Mouse (Mus musculus): ENCODE data around the gene Vps29. TPM values are rescaled to one million over a fixed set of nuclear protein-coding genes. Genes with fewer than 3 reads are reported as not detected.

The Vps29 gene
- polyA plus RNA-seq, 1 experiment, result 134 TPM

- Histone ChIP-seq H3K27ac (ENCODE audit: insufficient read depth, low read depth, low read length) (no peak overlapping the region), H3K4me3 (ENCODE audit: insufficient read depth, low read length) (no peak overlapping the region), H3K4me1 (ENCODE audit: control insufficient read depth, insufficient read depth, low read length) (peaks cover 7% of the 10 kb centered on the region)
- TF ChIP-seq POLR2A (IDR thresholded peaks at IDR 0.05; ENCODE audit: borderline replicate concordance, low read depth, low read length) (no peak), CTCF (IDR thresholded peaks at IDR 0.05; ENCODE audit: low read depth, low read length) (no peak)
Observed at GRCm38 (mm10) chr5:122405537-122405936, 51.4 kb downstream of the Vps29 start.

GRCm38 (mm10) chr5:122409692-122410645 lies 55.8 kb downstream of the Vps29 start:
- Histone ChIP-seq H3K4me1 (ENCODE audit: control insufficient read depth, insufficient read depth, low read length) (peaks cover 3% of the 10 kb centered on the region; the same call in 1 of the 2 replicates), H3K4me3 (ENCODE audit: insufficient read depth, low read length) (no peak overlapping the region), H3K27ac (ENCODE audit: insufficient read depth, low read depth, low read length) (no peak overlapping the region)
- TF ChIP-seq POLR2A (IDR thresholded peaks at IDR 0.05; ENCODE audit: borderline replicate concordance, low read depth, low read length) (no peak), CTCF (IDR thresholded peaks at IDR 0.05; ENCODE audit: low read depth, low read length) (no peak)

DNA sequence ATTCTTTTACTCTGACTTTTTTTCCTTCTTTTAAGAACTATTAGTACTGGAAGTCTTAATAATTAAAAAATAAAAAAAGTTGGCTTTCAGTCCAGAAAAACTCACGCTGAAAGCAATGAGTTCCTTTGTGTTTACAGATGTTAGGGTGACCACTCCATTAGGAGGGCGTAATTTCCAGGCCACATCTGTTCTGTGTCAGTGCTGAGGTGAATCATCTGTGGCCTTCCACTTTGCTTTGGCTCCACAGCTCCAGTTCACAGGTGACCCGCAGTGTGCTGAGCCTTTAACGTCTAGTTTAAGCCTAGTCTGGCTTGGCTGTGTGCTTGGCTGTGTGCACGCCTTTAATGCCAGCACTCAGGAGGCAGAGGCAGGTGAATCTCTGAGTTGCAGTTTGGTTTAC lies 57.7 kb downstream of the Vps29 start:
- TF ChIP-seq POLR2A (IDR thresholded peaks at IDR 0.05; ENCODE audit: borderline replicate concordance, low read depth, low read length), result no peak
- TF ChIP-seq CTCF (IDR thresholded peaks at IDR 0.05; ENCODE audit: low read depth, low read length), result no peak
- Histone ChIP-seq H3K4me1 (ENCODE audit: control insufficient read depth, insufficient read depth, low read length) (peaks cover 3% of the 10 kb centered on the region; the same call in 1 of the 2 replicates), H3K4me3 (ENCODE audit: insufficient read depth, low read length) (no peak overlapping the region), H3K27ac (ENCODE audit: insufficient read depth, low read depth, low read length) (no peak overlapping the region)

DNA sequence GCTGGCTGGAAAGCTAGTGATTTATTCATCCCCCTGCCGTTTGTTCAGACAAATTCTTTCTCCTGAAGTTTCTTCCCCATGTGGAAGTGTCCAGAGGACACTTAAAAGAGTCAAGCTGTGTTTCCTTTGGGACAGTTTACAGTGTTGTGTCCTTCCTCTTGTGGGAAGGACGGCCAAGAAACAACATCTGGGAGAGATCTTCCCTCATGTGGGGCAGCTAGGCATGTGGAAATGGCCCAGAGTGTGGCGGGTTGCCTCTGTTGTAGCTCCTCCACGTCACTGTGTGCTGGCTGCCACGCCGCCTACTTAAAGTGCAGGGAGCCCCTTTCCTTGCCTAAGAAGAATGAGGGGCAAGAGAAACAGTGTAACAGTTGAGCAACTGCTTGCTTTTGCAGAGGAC lies 58.7 kb downstream of the Vps29 start:
- Histone ChIP-seq H3K4me1 (ENCODE audit: control insufficient read depth, insufficient read depth, low read length) (peaks cover 3% of the 10 kb centered on the region; the same call in 1 of the 2 replicates), H3K4me3 (ENCODE audit: insufficient read depth, low read length) (no peak overlapping the region), H3K27ac (ENCODE audit: insufficient read depth, low read depth, low read length) (no peak overlapping the region)
- TF ChIP-seq CTCF (IDR thresholded peaks at IDR 0.05; ENCODE audit: low read depth, low read length) (no peak), POLR2A (IDR thresholded peaks at IDR 0.05; ENCODE audit: borderline replicate concordance, low read depth, low read length) (no peak)

- no peak overlapping the region for H3K27ac ChIP-seq (ENCODE audit: insufficient read depth, low read depth, low read length)
- TF ChIP-seq CTCF (IDR thresholded peaks at IDR 0.05; ENCODE audit: low read depth, low read length) (no peak), POLR2A (IDR thresholded peaks at IDR 0.05; ENCODE audit: borderline replicate concordance, low read depth, low read length) (no peak)
- H3K4me1 ChIP-seq (ENCODE audit: control insufficient read depth, insufficient read depth, low read length), result peaks cover 3% of the 10 kb centered on the region; the same call in 1 of the 2 replicates
- no peak overlapping the region for H3K4me3 ChIP-seq (ENCODE audit: insufficient read depth, low read length)
Observed at GRCm38 (mm10) chr5:122414351-122414750, 60.2 kb downstream of the Vps29 start.

Other genes with a start within 250 kb of the Vps29 start
- gene Ccdc63, start 213.5 kb upstream of the Vps29 start, polyA plus RNA-seq (2012; ENCODE audit: insufficient read depth, insufficient read length, missing spikeins), result 1.8 and 2.5 TPM in 2 replicates
- gene Ppp1cc, start 196.1 kb upstream of the Vps29 start, polyA plus RNA-seq (2012; ENCODE audit: insufficient read depth, insufficient read length, missing spikeins), result 308 and 336 TPM in 2 replicates
- 50.7 and 54.3 TPM in 2 replicates for gene Hvcn1, start 147.6 kb upstream of the Vps29 start, polyA plus RNA-seq (2012; ENCODE audit: insufficient read depth, insufficient read length, missing spikeins)
- 13.7 and 15.6 TPM in 2 replicates for gene Tctn1, start 89.9 kb upstream of the Vps29 start, polyA plus RNA-seq (2012; ENCODE audit: insufficient read depth, insufficient read length, missing spikeins)
- 12.3 and 13.5 TPM in 2 replicates for gene Pptc7, start 70.0 kb upstream of the Vps29 start, polyA plus RNA-seq (2012; ENCODE audit: insufficient read depth, insufficient read length, missing spikeins)
- 1.9 and 2.6 TPM in 2 replicates for gene Rad9b, start 136 bp upstream of the Vps29 start, polyA plus RNA-seq (2012; ENCODE audit: insufficient read depth, insufficient read length, missing spikeins)
- gene Gpn3, start 17.5 kb downstream of the Vps29 start, polyA plus RNA-seq (2012; ENCODE audit: insufficient read depth, insufficient read length, missing spikeins), result 16.9 and 19.7 TPM in 2 replicates
- 8.3 and 11.5 TPM in 2 replicates for gene Fam216a, start 18.0 kb downstream of the Vps29 start, polyA plus RNA-seq (2012; ENCODE audit: insufficient read depth, insufficient read length, missing spikeins)
- 741 and 780 TPM in 2 replicates for gene Arpc3, start 37.5 kb downstream of the Vps29 start, polyA plus RNA-seq (2012; ENCODE audit: insufficient read depth, insufficient read length, missing spikeins)
- gene Anapc7, start 67.3 kb downstream of the Vps29 start, polyA plus RNA-seq (2012; ENCODE audit: insufficient read depth, insufficient read length, missing spikeins), result 19.6 and 22.2 TPM in 2 replicates
- gene Atp2a2, start 147.9 kb downstream of the Vps29 start, polyA plus RNA-seq (2012; ENCODE audit: insufficient read depth, insufficient read length, missing spikeins), result 57.0 and 57.2 TPM in 2 replicates